Mouse (Mus musculus) gastrocnemius, adult 2 months (tissue): ENCODE data around the gene Golga1. TPM values are rescaled to one million over a fixed set of nuclear protein-coding genes. Genes with fewer than 3 reads are reported as not detected.
"Not testable (repeated sequence)": the region's sequence is repeated elsewhere in the genome, so short reads cannot be mapped to it uniquely, and the experiment has no call there.

Source experiments
- DNase-seq: peaks from one replicate; pipeline ENCODE4 v3.0.0; 2022
- H3K27ac ChIP-seq: fragments of 200-600 bp; 2 replicates; pipeline ENCODE4 v1.8.1; 2022; ENCODE audit warnings: mild to moderate bottlenecking
- H3K4me3 ChIP-seq: fragments of 200-600 bp; 2 replicates; pipeline ENCODE4 v1.8.1; 2022; ENCODE audit warnings: mild to moderate bottlenecking, moderate library complexity
- CTCF ChIP-seq: fragments of 200-600 bp; IDR thresholded peaks from 2 replicates; pipeline ENCODE4 v1.8.1; 2022; ENCODE audit warnings: antibody characterized with exemption, mild to moderate bottlenecking, moderate library complexity
- intact Hi-C: fragments of 180-260 bp; cut with DNase I; formaldehyde crosslinking; loops from one replicate; pipeline ENCODE4 v1.15.1; 2025
- long read RNA-seq, 2 experiments: library from polyadenylated mRNA; stranded (forward); transcript quantifications; one replicate each; pipeline ENCODE4 v2.0.0; 2021
- total RNA-seq, 2 experiments: library from RNA; stranded (reverse); gene quantifications; 2 replicates each; pipeline ENCODE4 v1.2.3; 2021

Golga1 gene
- 10 to 100 TPM; 12.9 to 13.9 TPM for total RNA-seq
- long read RNA-seq, experiment 1, full-length matches to known transcripts: 7 of 20 reads
- long read RNA-seq, experiment 1, partial matches to known transcripts: 0 of 20 reads
- long read RNA-seq, experiment 1, other reads (novel, unspliced or antisense): 13 of 20 reads
- long read RNA-seq, experiment 2, full-length matches to known transcripts: 8 of 15 reads
- long read RNA-seq, experiment 2, partial matches to known transcripts: 0 of 15 reads
- long read RNA-seq, experiment 2, other reads (novel, unspliced or antisense): 7 of 15 reads

DNA sequence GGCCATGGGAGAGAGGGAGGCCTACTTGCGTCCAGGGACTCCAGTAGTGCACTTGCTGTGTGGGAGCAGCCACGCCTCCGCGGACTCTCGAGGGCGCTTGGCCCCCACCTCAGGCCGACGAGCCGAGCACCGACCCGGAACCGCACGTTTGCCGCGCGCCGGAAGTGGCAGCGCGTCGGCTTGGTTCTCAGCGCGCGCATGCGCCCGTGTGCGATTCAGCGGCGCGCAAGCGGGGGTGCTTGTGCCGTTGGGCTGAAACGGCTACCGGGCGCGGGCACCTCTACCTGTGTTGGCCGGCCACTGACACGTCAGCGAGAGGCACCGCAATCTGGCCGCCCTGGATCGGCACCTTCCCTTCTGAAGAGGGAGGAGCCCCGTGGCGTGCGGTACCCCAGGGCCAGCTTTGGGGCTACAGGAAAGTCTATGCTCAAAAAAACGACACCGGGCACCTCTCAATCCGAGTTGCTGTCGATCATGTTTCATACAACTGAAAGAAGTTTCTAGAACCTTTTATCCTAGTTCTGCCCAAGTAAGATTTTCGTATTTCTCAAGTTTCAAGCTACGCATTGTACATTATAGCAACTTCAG is at the start of gene Golga1:
Gene Golga1 (minus strand): TSS at position 142 of the 588 bp plus-strand sequence.
- no peak for TF ChIP-seq CTCF
- peak; percentile 94 for DNase-seq
- intact Hi-C loops: loop anchor here (5.0 kb wide), 1 partner anchor 127 kb away; the partner anchor contains the start of gene Scai
- H3K27ac ChIP-seq: peak within 1 kb of the TSS; percentile 98
- peak within 1 kb of the TSS; percentile 85 for H3K4me3 ChIP-seq

DNA sequence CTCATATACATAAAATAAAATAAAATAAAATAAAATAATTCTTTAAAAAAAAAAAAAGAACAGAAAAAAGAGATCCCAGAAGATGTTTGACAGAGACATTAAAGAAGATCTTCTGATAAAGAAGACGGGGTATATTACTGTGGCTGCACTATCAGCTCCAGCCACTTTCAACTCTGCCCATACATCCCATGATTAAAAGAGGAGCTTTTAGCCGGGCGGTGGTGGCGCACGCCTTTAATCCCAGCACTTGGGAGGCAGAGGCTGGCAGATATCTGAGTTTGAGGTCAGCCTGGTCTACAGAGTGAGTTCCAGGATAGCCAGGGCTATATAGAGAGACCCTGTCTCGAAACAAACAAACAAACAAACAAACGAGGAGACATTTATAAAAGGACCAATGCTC is 48.8 kb upstream of the Golga1 start:
- Histone ChIP-seq H3K27ac (no peak overlapping the region), H3K4me3 (no peak overlapping the region)
- intact Hi-C loops: no loop called here
- TF ChIP-seq CTCF: no peak
- no peak for DNase-seq

DNA sequence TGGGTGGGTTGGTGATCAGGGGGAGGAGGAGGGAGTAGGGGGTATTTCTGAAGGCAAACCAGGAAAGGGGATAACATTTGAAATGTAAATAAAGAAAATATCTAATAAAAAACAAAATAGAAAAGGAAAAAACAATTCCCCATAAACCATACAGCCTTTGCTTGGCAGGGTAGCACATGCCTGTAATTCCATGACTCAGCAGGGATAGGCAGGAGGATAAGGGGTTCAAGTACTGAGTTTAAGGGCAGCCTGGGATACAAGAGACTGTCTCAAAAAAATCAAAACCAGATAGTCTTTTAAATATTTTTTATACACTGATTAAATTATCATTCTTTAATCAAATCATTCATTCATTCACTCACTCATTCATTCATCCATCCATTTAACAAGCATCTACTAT is 45.2 kb upstream of the Golga1 start:
- intact Hi-C loops: no loop called here
- no peak overlapping the region for H3K4me3 ChIP-seq
- no peak overlapping the region for H3K27ac ChIP-seq
- DNase-seq: no peak
- TF ChIP-seq CTCF: no peak

DNA sequence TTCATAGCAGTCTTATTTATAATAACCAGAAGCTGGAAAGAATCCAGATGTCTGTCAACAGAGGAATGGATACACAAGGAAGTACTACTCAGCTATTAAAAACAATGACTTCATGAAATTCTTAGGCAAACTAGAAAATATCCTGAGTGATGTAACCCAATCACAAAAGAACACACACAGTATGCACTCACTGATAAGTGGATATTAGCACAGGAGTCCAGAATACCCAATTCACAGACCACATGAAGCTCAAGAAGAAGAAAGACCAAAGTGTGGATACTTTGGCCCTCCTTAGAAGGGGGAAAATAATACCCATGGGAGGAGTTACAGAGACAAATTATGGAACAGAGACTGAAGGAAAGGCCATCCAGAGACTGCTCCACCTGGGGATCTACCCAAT is 44.4 kb upstream of the Golga1 start:
- DNase-seq, H3K27ac ChIP-seq, intact Hi-C loops, H3K4me3 ChIP-seq: not testable (repeated sequence)

DNA sequence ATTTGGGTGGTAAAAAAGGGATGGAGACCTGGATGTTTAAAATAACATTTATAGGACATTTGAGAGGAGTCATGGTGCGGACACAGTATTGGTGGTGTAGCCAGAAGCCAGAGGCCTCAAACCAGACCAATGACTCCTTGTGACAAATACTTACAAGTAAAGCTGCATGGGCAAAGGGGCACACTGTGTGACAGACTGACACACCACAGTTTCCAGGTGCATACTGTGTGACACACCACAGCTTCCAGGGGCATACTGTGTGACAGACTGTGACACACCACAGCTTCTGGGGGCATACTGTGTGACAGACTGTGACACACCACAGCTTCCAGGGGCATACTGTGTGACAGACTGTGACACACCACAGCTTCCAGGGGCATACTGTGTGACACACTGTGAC is 34.6 kb upstream of the Golga1 start:
- H3K4me3 ChIP-seq, intact Hi-C loops, H3K27ac ChIP-seq, DNase-seq: not testable (repeated sequence)

DNA sequence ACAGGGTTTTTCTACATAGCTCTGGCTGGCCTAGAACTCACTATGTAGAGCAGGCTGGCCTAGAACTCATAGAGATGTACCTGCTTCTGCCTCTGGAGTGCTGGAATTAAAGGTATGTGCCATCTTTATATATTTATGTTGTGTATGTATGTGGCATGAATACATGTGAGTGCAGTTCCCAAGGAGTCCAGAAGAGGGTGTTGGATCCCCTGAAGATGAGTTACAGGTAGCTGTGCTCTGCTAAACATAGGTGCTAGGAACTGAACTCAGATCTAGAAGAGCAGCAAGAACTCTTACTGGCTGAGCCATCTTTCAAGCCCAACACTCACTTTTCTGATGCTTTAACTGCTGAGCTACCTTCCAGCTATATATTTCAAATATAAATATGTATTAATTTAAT is 32.7 kb upstream of the Golga1 start:
- DNase-seq: no peak
- Histone ChIP-seq H3K4me3 (no peak overlapping the region), H3K27ac (no peak overlapping the region)
- intact Hi-C loops: no loop called here
- TF ChIP-seq CTCF: peak; percentile 31

DNA sequence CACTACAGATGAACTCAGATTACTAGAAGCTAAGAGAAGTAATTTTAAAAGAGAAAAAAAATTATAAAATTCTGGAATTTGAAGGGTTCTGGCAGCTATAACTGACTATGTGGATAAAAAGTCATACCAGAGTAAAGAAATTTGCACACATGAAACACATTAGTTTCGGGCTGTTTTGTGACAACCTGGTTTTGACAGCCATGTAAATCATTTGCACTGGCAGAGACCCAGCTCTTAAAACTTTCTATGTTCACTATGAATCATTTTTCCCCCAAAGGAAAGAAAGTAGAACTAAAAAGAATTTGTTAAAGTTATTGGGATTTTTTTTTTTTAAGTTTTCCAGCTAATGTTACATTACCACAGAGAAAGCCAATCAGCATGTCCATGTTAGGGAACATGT is 26.6 kb upstream of the Golga1 start:
- intact Hi-C loops: no loop called here
- no peak for TF ChIP-seq CTCF
- no peak overlapping the region for H3K4me3 ChIP-seq
- no peak for DNase-seq
- H3K27ac ChIP-seq: no peak overlapping the region

DNA sequence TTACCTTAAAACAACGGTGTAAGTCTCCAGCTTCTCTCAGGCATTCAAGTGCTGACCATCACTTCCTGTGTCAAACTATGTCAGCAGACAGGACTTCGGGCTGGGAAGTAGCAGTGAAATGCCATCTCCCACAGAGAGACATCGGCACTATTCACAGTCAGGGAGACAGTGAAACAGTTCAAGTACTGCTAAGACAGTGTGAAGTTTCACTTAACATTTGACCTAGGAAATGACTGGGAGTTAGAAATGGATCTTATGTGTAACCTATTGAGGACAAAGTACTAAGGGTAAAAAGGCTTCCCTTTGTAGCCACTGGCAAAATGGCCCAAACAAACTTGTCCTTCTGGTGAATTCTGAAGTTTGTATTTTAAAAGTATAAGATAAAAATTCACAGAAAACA is 17.4 kb upstream of the Golga1 start:
- no peak for DNase-seq
- intact Hi-C loops: no loop called here
- Histone ChIP-seq H3K27ac (no peak overlapping the region), H3K4me3 (no peak overlapping the region)
- TF ChIP-seq CTCF: no peak

DNA sequence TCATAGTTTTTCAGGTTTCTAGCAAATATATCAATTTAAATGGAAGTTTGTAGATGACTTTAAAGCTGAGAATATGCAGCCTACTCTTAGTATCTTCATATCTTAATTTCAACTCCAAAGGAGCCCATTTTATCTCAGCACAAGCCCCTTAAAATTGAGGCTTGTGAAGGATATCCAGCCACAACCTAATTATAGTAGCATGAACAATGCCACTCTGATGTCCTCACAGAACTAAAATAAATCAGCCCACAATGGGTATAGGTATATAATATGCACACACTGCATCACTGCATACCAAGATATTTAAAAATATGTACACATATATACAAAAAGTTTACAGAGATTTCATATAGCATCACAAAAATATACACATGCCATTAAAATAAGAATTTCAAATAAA is 5.3 kb upstream of the Golga1 start:
- DNase-seq: no peak
- intact Hi-C loops: no loop called here
- H3K4me3 ChIP-seq: no peak overlapping the region

DNA sequence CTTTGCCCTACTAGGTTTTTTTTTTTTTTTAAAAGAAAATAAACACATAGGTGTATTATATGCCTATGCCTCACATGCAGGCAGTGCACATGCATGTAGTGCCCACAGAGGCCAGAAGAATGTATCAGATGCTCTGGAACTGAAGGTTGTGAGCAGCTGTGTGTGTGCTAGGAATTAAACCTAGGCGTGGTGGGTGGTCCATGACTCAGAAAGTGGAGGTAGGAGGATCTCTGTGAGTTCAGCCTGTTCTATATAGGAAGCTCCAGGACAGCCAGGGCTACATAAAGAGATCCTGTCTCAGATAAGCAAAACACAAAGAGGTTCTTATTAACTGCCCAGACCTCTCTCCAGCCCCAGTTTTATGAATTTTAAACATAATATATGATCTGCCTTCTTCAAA is 3.8 kb upstream of the Golga1 start:
- no peak for TF ChIP-seq CTCF
- Histone ChIP-seq H3K4me3 (no peak overlapping the region), H3K27ac (no peak overlapping the region)
- DNase-seq: no peak
- intact Hi-C loops: loop anchor here (5.0 kb wide), 1 partner anchor 123 kb away; the partner anchor contains the start of gene Scai

More for the DNA sequence above, 5.3 kb upstream of the Golga1 start:
- no peak overlapping the region for H3K27ac ChIP-seq
- no peak for TF ChIP-seq CTCF

DNA sequence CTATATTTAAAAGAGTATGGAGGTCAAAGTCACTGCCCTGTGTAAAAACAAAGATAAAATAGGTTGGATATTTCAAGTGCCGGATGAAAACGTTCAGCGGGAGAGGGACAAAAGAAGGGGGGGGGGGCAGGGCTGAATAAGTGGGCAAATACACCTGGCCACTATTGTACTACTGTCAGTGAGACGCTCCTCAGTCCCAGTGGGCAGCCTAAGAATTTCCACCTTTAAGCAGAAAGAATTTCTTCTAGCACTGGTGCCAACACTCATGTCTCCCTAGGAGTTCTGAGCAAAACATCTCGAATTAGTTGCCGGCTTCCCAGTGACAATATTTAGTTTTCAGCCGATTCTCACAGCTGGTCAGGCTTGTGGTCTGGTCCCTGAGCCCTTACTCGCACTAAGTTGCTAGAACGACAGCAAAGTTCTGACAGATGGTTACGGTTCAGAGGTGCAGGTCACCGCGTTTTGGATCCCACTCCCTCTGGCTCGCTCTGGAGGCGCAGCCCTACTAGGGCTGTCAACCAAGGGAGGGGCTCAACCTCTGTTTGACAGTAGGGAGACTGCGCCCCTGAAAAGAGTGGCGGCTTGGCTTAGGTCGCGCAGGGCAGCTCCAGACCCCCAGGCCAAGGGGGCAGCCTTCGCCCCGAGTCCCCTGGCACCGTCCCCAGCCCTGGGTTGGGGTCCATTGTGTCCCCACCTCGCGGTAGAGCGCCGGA is 498 bp downstream of the Golga1 start:
- peak overlapping the region; percentile 98 for H3K27ac ChIP-seq
- no peak for TF ChIP-seq CTCF
- DNase-seq: no peak
- intact Hi-C loops: loop anchor here (5.0 kb wide), 1 partner anchor 127 kb away; the partner anchor contains the start of gene Scai
- H3K4me3 ChIP-seq: peak overlapping the region; percentile 85

DNA sequence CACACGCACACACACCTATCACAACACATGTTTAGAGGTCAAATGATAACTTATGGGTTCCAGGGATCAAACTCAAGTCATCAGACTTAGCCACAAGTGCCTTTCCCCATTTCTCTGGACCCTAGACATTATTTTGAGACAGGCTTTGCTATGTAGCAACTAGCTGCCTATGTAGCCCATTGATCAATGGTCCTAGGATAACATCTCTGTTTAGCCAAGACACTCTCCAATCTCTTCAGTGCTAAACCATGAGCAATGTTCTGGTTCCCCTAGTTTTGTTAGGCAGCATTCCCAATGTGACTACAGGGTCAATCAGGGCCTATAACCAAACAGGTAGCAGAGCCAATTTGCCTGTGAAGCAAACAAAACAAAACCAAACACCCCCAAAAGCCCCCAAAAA is 16.8 kb downstream of the Golga1 start:
- no peak for DNase-seq
- intact Hi-C loops: no loop called here

DNA sequence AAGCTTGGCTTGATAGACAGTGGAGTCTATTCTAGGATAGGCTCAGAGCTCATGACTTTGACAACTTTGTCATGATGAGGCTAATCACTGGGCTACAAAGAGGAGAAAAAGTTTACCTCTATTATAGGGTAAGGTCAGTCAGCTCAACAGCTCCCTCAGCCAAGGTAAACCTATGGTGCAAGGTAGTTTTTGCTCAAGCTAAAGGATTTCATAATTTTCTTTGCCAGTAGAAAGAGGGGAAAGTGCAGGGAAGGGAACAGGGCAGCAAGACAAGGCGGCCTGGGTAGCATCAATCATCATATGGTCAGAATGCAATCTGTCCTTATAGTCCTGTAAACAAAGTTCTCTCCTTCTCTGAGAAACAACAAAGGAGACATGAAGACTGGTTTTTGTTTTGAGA is 25.1 kb downstream of the Golga1 start:
- TF ChIP-seq CTCF: no peak
- intact Hi-C loops: no loop called here
- Histone ChIP-seq H3K4me3 (no peak overlapping the region), H3K27ac (no peak overlapping the region)
- DNase-seq: no peak

More for the DNA sequence above, 16.8 kb downstream of the Golga1 start:
- no peak for TF ChIP-seq CTCF
- no peak overlapping the region for H3K27ac ChIP-seq
- no peak overlapping the region for H3K4me3 ChIP-seq
